Mouse (Mus musculus) right cerebral cortex, adult 18-20 months (tissue): ENCODE results near the gene Fut1.

ENCODE experiments used
- DNase-seq: peaks from one replicate; pipeline ENCODE4 v3.0.0; 2022; ENCODE audit warnings: mixed read lengths

The Fut1 gene

DNA sequence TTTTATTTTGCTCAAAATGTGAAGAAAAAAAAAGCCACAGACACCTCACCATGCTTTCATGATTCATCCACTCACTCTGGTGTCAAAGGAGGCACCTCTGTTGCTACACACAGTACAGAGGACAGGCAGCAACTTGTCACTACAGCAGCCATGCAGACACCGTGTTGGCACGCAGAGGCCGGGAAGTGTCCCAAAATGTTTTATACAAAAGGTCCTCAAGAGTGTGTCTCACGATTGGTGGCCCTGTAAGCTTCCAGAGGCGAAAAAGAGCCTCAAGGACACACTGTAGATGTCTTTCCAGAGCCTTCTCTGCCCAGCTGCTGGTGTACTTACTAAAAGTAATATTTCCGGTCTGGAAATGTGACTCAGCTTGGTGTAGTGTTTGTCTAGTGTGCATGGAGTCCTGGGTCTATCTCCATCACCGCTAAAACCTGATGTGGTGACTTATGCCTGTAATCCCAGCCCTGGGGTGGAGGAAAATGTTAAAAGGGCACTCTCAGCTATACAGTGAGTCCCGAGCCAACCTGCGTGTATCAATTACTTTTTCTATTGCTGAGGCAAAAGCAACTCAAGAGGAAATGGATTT lies 11.3 kb upstream of the Fut1 start:
- no peak for DNase-seq

- DNase-seq = no peak
These were observed 7.6 kb upstream of the Fut1 start for GRCm38 (mm10) chr7:45609511-45609910.

- no peak for DNase-seq
These were observed 812 bp upstream of the Fut1 start for GRCm38 (mm10) chr7:45616277-45616676.

DNA sequence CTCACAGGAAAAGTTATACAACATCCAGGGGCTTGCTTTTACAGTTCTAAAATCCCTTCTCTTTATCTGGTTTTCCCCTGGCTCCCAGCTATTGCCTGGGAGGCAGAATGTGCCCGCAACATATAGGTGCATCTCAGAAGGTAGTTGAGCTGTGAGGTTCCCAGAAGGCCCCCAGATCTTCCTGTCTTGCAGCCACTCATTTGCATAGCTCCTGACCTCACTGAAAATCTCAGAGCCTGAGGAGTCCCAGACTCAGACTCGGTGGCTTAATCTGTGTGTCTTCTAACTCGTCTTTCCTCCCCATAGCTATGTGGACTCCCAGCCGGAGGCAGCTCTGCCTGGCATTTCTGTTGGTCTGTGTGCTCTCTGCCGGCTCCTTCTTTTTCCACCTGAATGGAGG lies 1.2 kb downstream of the Fut1 start:
- DNase-seq = no peak

- no peak for DNase-seq
These were observed 2.5 kb downstream of the Fut1 start for GRCm38 (mm10) chr7:45619592-45619991.

DNA sequence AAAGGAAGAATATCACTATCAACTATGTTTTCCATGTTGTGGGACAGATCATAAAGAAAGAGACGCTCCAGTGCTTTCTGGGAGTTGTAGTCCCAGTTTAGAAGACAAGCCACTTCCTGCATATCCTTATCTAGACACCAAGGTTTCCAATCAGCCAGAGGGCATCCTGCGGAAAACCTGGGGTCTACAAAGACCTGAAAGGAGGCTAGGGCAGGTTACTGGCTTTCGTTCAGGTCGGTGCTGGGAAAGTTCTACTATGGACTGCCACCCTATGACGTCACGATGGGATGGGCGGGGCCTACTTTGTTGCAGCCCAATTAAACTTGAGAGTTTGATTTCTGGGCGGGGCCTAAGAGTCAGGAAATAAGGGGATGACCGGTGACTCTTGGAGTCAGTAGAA lies 4.4 kb downstream of the Fut1 start, which contains the start of gene Izumo1:
TSS of gene Izumo1 (plus strand) at position 369 of the 400 bp plus-strand sequence.
- no peak for DNase-seq

- DNase-seq = no peak
These were observed 6.4 kb downstream of the Fut1 start for GRCm38 (mm10) chr7:45623507-45623906.

DNA sequence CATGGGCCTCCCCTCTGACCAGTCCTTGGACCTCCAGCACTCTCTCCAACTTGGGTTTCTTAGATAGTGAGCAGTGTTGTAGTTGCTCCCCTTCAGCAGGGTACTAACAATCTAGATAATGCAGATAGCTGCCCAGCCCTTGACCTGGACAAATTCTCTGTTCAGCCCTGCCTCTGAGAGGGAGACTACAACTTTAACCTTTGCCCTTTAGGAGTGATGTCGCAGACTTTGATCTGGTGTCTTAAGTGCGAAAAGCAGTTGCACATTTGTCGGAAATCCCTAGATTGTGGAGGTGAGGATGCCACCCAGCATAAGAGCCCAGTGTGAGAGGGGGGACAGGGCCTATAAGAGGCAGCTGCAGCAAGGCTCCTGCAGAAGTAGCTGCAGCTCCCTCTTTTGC lies 7.6 kb downstream of the Fut1 start:
- DNase-seq = no peak

- no peak for DNase-seq
These were observed 8.4 kb downstream of the Fut1 start for GRCm38 (mm10) chr7:45625481-45625880.

- DNase-seq = no peak
These were observed 9.5 kb downstream of the Fut1 start for GRCm38 (mm10) chr7:45626571-45627076.

GRCm38 (mm10) chr7:45627261-45627660 lies 10.2 kb downstream of the Fut1 start, which contains the start of gene Rasip1:
Gene Rasip1 (plus strand): TSS chr7:45627488.
- no peak for DNase-seq

- DNase-seq = peak; percentile 84
These were observed 11.5 kb downstream of the Fut1 start for GRCm38 (mm10) chr7:45628364-45629294.

- DNase-seq = no peak
These were observed 13.2 kb downstream of the Fut1 start for GRCm38 (mm10) chr7:45630064-45630907.

- DNase-seq = no peak
These were observed 15.4 kb downstream of the Fut1 start for GRCm38 (mm10) chr7:45632499-45632898.

DNA sequence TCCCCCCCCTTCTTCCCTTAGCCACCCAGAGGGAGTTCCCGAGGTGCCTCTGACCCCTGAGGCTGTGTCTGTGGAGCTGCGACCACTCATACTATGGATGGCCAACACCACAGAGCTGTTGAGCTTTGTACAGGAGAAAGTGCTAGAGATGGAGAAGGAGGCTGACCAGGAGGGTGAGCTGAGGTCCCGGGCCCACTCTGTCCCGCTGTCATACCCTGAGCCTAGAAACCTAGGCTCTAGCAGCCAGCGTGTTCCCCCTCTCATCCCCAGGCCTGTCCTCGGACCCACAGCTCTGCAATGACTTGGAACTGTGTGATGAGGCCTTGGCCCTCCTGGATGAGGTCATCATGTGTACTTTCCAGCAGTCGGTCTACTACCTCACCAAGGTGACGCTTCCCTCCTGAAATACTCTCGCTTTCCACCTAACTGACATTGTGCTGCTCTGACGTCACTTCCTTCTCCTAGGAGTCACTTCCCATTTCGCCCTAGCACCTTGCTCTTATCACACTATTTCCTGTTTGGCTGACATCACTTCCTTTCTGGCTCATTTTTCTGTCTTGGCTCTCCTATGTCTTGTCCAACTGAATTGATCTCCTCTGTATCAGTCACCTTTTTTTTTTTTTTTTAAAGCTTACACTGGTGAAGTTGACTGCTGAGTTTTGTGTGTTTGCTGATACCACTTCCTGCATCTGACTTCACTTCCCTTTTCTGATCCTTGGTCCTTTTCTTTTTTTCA lies 18.0 kb downstream of the Fut1 start:
- no peak for DNase-seq

- DNase-seq = no peak
These were observed 18.9 kb downstream of the Fut1 start for GRCm38 (mm10) chr7:45635711-45636688.

DNA sequence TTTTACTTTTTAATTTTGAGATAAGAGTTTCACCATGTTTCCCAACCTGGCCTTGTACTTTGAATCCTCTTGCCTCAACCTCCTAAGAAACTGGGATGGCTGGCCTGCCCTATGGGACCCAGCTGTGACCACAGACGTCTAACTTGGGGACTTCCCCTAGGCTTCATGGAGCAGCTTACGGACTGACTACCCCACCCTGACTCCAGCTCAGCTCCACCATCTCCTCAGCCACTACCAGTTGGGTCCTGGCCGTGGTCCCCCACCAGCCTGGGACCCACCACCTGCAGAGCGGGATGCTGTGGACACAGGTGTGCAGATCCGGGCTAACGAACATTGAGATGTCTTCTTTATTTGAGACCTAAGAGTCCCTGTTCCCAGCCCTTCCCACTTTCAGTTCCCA lies 20.6 kb downstream of the Fut1 start:
- DNase-seq = no peak

DNA sequence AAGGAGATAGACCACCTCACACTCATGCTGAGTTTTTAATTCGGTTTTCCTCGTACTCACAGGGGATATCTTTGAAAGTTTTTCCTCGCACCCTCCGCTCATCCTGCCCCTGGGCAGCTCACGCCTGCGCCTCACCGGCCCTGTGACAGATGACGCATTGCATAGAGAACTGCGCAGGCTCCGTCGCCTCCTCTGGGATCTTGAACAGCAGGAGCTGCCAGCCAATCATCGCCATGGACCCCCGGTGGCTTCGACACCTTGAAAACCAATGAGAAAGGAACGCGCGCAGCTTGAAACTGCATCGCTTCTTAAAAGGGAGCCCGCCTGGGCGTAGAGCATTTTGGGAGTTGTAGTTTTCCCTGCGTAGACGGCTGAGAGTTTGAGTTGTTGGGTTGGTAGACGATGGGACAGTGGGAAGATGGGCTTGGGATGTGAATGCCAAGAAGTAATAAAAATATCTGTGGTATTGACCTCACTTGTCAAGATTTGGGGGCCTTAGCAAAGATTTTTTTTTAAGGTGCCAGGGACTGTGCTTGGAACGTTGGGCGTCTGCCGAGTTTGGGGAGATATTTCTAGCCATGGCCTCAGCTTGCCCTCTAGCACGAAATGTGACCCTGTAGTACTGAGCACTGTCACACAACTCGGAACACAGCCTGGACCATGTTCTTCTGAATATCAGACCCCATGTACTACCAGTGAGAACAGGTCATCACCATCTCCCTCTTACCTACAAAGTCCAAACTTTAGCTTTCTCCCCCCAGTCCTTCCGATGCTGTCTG lies 21.7 kb downstream of the Fut1 start:
- peak; percentile 99 for DNase-seq

GRCm38 (mm10) chr7:45639561-45640027 lies 22.5 kb downstream of the Fut1 start, which contains the start of gene Mamstr:
Gene Mamstr (plus strand): TSS chr7:45639977.
- no peak for DNase-seq
